Mouse (Mus musculus) liver, embryonic 14.5 days (tissue): ENCODE measurements at regions not wholly inside any gene's neighbourhood (a gene's known extent, or its start where the extent isn't known, plus 50 kb on each side); places are given as distances from the start of the nearest gene placed in this dataset.
"Not testable (repeated sequence)": the region's sequence is repeated elsewhere in the genome, so short reads cannot be mapped to it uniquely, and the experiment has no call there.

ENCODE experiments used
- ATAC-seq: fragments of 200-750 bp; cut with Nextera tagmentation; 2 replicates; pipeline ENCODE4 v1.8.0; 2017; ENCODE audit warnings: moderate number of reproducible peaks, mild to moderate bottlenecking, moderate library complexity; ENCODE audit not compliant: insufficient read depth
- DNase-seq, 3 experiments: peaks; one replicate each; pipeline ENCODE4 v3.0.0-alpha.2; 2012 to 2013; ENCODE audit warnings: low read depth in 3 of 3, low spot score in 3 of 3
- H3K27ac ChIP-seq: fragments of 300-500 bp; sonication (generic); 2 replicates; pipeline ENCODE4 v1.5.1; 2014; ENCODE audit warnings: moderate library complexity, mild to moderate bottlenecking, control low read depth, inconsistent platforms
- H3K27me3 ChIP-seq: fragments of 300-500 bp; sonication (generic); 2 replicates; pipeline ENCODE4 v1.6.1; 2014; ENCODE audit warnings: mild to moderate bottlenecking, low read length, moderate library complexity; ENCODE audit not compliant: control insufficient read depth, insufficient read depth
- H3K36me3 ChIP-seq: fragments of 300-500 bp; sonication (generic); replicated peaks from 2 replicates; pipeline ENCODE4 v1.6.1; 2014; ENCODE audit warnings: low read depth; ENCODE audit not compliant: control insufficient read depth, insufficient read depth
- H3K4me1 ChIP-seq, 2 experiments: fragments of 200-500 bp in 1 of 2; fragments of 300-500 bp in 1 of 2; sonication (generic) in 1 of 2; replicated peaks; 2 replicates each; pipeline ENCODE4 v1.6.1; 2012 to 2014; ENCODE audit warnings: antibody characterized with exemption in 1 of 2, inconsistent platforms in 1 of 2, low read length in 1 of 2; ENCODE audit not compliant: control insufficient read depth in 2 of 2, insufficient read depth in 2 of 2
- H3K4me2 ChIP-seq: fragments of 300-500 bp; sonication (generic); 2 replicates; pipeline ENCODE4 v1.6.1; 2014; ENCODE audit warnings: low read depth, mild to moderate bottlenecking, control low read depth, moderate library complexity
- H3K4me3 ChIP-seq, 2 experiments: fragments of 200-500 bp in 1 of 2; fragments of 300-500 bp in 1 of 2; sonication (generic) in 1 of 2; 2 replicates each; pipeline ENCODE4 v1.5.1; 2012 to 2014; ENCODE audit warnings: low read depth in 2 of 2, low read length in 2 of 2, mild to moderate bottlenecking in 2 of 2, control low read depth in 1 of 2, inconsistent platforms in 1 of 2, moderate library complexity in 1 of 2; ENCODE audit not compliant: insufficient read depth in 1 of 2
- H3K9ac ChIP-seq: fragments of 300-500 bp; sonication (generic); replicated peaks from 2 replicates; pipeline ENCODE4 v1.6.1; 2014; ENCODE audit warnings: mild to moderate bottlenecking, control low read depth, moderate library complexity
- H3K9me3 ChIP-seq: fragments of 300-500 bp; sonication (generic); 2 replicates; pipeline ENCODE4 v1.6.1; 2016; ENCODE audit warnings: low read length, mixed read lengths; ENCODE audit not compliant: control insufficient read depth
- CTCF ChIP-seq: IDR thresholded peaks from 2 replicates; pipeline ENCODE4 v1.5.1; 2016; ENCODE audit warnings: antibody characterized with exemption, low read depth, control low read depth
- EP300 ChIP-seq: IDR thresholded peaks from 2 replicates; pipeline ENCODE4 v1.6.1; 2016; ENCODE audit warnings: antibody characterized with exemption, low read depth
- WGBS: fragments of 180-500 bp; shearing (Covaris S2); extraction: QIAGEN DNeasy Blood & Tissue Kit; methylation state at CpG from one replicate; pipeline ENCODE4 v1.1.7; 2014; ENCODE audit not compliant: insufficient replicate concordance; 5-methylcytosine and 5-hydroxymethylcytosine counted together

- Histone ChIP-seq H3K27ac (no peak overlapping the region), H3K9ac (no peak overlapping the region), H3K9me3 (no peaks in the 10 kb centered on the region), H3K4me2 (no peak overlapping the region), H3K4me3 (no peak overlapping the region), H3K27me3 (no peaks in the 10 kb centered on the region), H3K4me1 (no peaks in the 10 kb centered on the region), H3K36me3 (no peaks in the 10 kb centered on the region)
- TF ChIP-seq EP300 (no peak), CTCF (no peak)
- 37% methylated on average over 2 of the region's 2 CpGs for WGBS
- no peak for DNase-seq
- ATAC-seq: no peak
Measured at GRCm38 (mm10) chr6:37763036-37763435, 107.6 kb upstream of the Trim24 start.

GRCm38 (mm10) chr6:37767690-37768089 lies 102.9 kb upstream of the Trim24 start:
- Histone ChIP-seq H3K4me3 (no peak overlapping the region), H3K27ac (no peak overlapping the region), H3K4me2 (no peak overlapping the region), H3K4me1 (no peaks in the 10 kb centered on the region), H3K27me3 (no peaks in the 10 kb centered on the region), H3K9ac (no peak overlapping the region), H3K9me3 (no peaks in the 10 kb centered on the region), H3K36me3 (no peaks in the 10 kb centered on the region)
- ATAC-seq: no peak
- no peak for DNase-seq
- TF ChIP-seq CTCF (no peak), EP300 (no peak)

DNA sequence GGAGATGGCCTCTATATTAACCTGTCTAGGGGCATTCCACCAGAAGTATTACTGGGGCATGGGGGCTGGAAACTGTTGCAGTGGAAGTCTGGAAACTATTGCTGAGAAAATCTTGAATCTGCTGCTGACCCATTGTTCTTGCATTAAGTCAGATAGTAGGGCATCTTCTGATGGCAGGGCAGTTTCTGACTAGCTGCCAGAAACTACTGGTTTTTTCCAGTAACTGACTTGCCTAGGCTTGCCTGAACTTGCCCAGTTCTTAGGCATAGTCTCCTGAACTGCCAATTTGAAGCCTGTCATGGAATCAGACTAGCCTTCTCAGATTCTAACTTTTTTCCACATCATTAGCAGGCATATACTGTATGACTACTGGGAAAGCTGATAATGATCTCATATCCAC lies 97.3 kb upstream of the Trim24 start:
- Histone ChIP-seq H3K4me3 (no peak overlapping the region), H3K4me1 (no peaks in the 10 kb centered on the region; a peak in 1 of 4 replicates), H3K27ac (no peak overlapping the region), H3K36me3 (no peaks in the 10 kb centered on the region), H3K9ac (no peak overlapping the region), H3K4me2 (no peak overlapping the region), H3K27me3 (no peaks in the 10 kb centered on the region), H3K9me3 (no peaks in the 10 kb centered on the region)
- no peak for TF ChIP-seq EP300
- TF ChIP-seq CTCF: no peak
- DNase-seq (no peak), ATAC-seq (no peak)

GRCm38 (mm10) chr6:37775151-37775550 lies 95.5 kb upstream of the Trim24 start:
- Histone ChIP-seq H3K9ac (no peak overlapping the region), H3K27me3 (no peaks in the 10 kb centered on the region), H3K4me1 (peaks cover 0 to 4% of the 10 kb centered on the region in 2 experiments; a peak in 1 of 4 replicates), H3K4me2 (no peak overlapping the region), H3K4me3 (no peak overlapping the region), H3K27ac (no peak overlapping the region), H3K9me3 (no peaks in the 10 kb centered on the region), H3K36me3 (no peaks in the 10 kb centered on the region)
- TF ChIP-seq EP300: no peak
- no peak for TF ChIP-seq CTCF
- DNase-seq: no peak
- no peak for ATAC-seq

DNA sequence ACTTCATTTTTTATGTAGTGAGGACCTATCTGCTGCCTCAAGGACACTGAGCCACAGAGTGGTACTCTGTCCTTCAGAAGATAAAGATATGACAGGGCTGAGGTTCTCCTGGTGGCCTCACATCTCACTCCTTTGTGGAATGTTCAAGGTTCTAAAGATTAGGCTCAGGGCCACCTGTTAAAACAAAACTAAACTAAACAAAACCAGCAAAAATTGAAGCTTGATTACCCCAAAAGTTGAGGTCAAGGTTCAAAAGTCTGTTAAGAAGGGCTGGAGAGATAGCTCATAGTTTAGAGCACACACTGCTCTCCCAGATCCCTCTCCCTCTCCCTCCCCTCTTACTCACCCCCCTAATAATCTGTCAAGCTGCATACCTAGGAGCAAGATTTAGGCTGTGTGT lies 90.7 kb upstream of the Trim24 start:
- TF ChIP-seq CTCF (no peak), EP300 (no peak)
- H3K27ac ChIP-seq: no peak overlapping the region
- H3K4me1 ChIP-seq: peaks cover 0 to 4% of the 10 kb centered on the region in 2 experiments; a peak in 1 of 4 replicates
- no peak for DNase-seq
- no peak overlapping the region for H3K4me3 ChIP-seq
- ATAC-seq: no peak
- no peaks in the 10 kb centered on the region for H3K27me3 ChIP-seq
- no peak overlapping the region for H3K9ac ChIP-seq
- H3K36me3 ChIP-seq: no peaks in the 10 kb centered on the region
- H3K4me2 ChIP-seq: no peak overlapping the region
- no peaks in the 10 kb centered on the region for H3K9me3 ChIP-seq

- Histone ChIP-seq H3K27ac (no peak overlapping the region), H3K36me3 (no peaks in the 10 kb centered on the region), H3K27me3 (no peaks in the 10 kb centered on the region), H3K4me3 (no peak overlapping the region), H3K9me3 (no peaks in the 10 kb centered on the region), H3K4me1 (peaks cover 0 to 4% of the 10 kb centered on the region in 2 experiments; a peak in 1 of 4 replicates), H3K4me2 (no peak overlapping the region), H3K9ac (no peak overlapping the region)
- ATAC-seq (no peak), DNase-seq (no peak)
- TF ChIP-seq CTCF (no peak), EP300 (no peak)
Measured at GRCm38 (mm10) chr6:37781894-37782293, 88.7 kb upstream of the Trim24 start.

DNA sequence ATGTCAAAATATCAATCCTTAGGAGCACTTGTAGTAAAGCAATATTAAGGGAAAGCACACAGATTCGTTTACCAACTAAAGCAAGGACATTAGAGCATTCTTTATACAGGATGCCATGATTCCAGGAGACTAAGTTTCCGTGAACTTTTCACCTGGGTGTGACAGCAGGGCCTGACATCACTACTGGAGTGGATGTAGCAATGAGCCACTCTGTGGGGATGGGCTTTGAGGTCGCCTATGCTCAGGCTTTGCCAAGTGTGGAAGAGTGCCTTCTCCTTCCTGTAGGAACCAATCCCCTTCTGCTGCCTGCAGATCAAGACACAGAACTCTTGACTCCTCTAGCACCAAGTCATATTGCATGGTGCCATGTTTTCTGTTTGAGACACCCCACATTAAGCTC lies 85.3 kb upstream of the Trim24 start:
- H3K4me2 ChIP-seq, H3K27ac ChIP-seq, H3K4me1 ChIP-seq, DNase-seq, ATAC-seq, H3K36me3 ChIP-seq, H3K27me3 ChIP-seq, H3K4me3 ChIP-seq, H3K9ac ChIP-seq, H3K9me3 ChIP-seq: not testable (repeated sequence)
- whole genome bisulfite sequencing: 51% methylated on average over 3 of the region's 3 CpGs
